Mouse (Mus musculus) heart, adult 2 months (tissue): ENCODE results near the gene Tmod4.

ENCODE experiments used
- CTCF ChIP-seq: fragments of 200-600 bp; IDR thresholded peaks from 2 replicates; pipeline ENCODE4 v1.8.1; 2022; ENCODE audit warnings: antibody characterized with exemption, mild to moderate bottlenecking, moderate library complexity
- POLR2A ChIP-seq: fragments of 200-500 bp; IDR thresholded peaks from 2 replicates; pipeline ENCODE4 v1.6.1; 2011; ENCODE audit warnings: mild to moderate bottlenecking, low read depth, low read length, control low read depth; ENCODE audit not compliant: insufficient read depth

DNA sequence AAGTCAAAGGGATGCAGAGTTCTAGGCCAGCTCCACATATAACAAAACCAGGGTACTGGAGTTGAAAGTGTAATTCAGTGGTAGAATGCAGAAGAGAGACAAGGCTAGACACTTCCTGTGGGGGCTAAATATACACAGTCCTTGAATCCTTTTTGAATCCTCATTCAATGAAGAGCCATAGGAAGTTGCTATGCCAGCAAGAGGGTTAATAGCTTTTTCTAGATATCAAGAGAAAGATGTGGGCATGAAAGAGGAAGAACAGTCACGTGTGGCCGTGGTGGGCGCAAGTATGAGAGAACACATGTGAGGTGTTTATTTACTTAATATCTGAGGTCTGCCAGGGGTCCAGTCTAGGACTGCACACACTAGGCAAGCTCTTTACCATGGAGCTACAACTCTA lies 12.1 kb downstream of the Tmod4 start:
- TF ChIP-seq CTCF (no peak), POLR2A (no peak)
